Mouse (Mus musculus) lung, postnatal 36 days (tissue): ENCODE results near the gene Tmem231.

Experiments
- DNase-seq: peaks from one replicate; pipeline ENCODE4 v3.0.0; 2022; ENCODE audit warnings: mixed read lengths

The Tmem231 gene

DNA sequence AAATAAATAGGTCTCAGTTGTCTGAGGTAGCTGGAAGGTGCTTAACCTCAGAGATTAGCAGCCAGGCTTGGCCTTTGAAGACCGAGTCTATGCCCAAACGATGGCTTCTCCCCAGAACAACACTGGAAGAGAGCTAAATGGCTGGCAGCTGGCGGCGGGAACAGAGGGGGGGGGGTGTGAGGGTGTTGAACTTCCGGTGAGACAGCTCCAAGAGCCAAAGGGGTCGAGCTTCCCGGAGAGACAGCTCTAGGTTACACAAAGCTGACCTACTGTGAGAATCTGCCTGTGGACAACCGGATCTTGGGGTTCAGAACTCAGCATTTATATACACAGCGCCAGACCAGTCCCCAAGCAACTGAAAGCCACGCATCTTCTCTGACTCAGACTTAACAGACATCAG lies 35.1 kb downstream of the Tmem231 start:
- DNase-seq, result no peak

DNA sequence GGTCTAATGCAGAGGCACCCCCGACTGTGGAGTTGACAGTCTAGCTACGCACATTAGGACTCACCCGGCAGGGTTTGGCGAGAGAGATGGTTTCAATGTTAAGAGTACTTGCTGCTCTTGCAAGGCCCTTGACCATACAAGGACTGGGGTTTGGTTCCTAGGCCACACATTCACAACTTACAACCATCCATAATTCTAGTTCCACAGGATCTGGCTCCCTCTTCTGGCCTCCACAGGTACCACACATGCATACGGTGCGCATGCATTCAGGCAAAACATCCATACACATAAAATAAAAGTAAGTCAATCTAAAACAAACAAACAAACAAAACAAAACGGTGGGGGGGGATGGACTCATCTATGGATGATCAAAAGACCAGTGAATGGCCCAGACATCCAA lies 38.7 kb downstream of the Tmem231 start:
- DNase-seq, result no peak

DNA sequence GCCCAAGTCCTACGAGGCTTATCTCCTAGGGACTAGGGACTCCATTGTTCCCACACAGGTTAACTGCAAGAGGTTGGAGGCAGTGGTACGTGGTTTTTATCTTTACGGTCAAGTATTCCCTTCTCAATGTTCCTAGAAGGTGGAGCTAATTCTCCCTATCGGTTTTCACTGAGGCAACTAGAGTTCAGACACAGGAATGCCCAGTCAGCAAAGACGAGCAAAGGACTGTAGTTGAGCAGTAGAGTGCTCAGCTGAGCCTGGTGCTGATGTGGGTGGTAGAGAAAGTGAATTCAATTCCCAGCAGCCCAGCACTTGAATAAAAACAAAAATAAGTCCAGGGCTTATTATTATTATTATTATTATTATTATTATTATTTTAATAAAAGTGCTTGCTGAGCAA lies 41.1 kb downstream of the Tmem231 start:
- no peak for DNase-seq

DNA sequence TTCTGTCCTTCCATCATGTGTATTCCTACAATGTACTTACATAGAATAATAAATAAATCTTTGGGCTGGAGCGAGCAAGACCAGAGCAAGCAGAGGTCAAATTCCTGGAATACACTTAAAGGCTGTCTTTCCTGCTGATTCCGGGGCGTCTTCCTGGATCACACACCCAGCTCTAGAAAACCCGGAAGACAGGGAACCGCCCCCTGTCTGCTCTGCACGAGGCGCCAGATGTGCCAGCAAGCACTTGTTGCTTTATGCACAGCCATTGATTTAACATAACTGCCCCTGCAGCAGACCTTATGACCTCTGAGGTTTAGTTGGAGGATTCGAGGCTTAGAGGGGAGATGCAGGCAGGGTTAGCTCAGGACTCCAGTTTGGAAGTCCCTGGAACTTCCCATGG lies 41.7 kb downstream of the Tmem231 start:
- no peak for DNase-seq

DNA sequence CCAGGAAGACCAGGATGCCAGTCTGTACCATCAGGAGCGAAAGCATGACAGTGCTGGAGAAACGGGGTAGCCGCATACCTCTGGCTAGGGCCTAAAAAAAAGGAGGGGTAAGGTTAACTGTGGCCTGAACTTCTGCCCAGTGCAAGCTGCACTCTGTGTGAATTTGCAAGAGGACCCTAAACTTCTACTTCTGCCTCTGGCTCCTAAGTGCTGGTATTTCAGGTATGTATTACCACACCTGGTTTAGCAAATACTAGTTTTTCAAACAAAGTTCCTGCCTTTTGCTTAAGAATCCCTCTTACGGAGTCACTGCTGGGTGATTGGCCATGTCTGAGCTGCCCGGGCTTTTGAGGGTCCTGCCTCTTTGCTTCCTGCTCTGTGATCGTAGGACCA lies 42.8 kb downstream of the Tmem231 start:
- DNase-seq, result no peak

DNA sequence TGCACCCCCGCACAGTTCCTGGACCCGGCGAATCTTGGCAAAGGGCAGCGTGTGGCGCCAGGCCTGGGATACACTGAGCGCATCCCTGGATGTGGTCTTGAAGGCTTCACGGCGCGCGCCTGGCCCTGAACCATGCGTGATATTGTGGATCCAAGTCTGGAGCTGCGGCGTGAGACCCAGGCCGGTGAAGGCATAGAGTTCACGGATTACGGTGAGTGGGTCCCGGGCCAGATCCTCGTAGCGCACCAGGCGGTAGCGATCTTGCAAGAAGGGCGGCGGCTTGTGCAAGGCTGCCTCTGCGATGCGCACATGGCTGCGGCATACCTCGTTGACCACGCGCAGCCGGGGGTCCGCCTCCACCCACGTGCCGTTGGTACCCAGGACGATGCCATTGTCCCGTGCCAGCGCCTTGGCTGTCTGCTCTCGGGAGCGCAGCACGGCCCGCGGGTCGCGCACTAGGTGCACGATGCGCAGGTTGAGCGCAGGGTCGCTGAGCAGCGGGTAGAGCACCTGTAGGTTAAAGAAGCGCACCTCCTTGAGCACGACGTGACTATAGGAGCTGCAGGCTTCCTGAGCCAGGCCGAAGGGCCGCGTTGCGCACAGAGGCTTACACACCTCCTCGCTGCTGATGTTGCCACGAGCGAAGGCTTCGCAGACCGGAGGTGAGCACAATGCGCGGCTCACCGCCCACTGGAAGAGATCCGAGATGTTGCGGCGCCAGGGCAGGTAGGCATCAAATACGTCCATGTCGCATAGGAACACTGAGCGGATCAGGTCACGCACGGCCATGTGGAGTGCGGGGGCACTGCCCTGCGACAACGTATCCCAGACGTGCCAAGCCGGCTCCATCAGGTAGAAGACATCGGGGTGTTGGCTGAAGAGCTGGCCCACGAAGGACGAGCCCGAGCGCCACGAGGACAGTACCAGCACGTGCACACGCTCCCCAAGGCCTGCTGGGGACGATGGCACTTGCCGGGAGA lies 43.5 kb downstream of the Tmem231 start:
- no peak for DNase-seq

DNA sequence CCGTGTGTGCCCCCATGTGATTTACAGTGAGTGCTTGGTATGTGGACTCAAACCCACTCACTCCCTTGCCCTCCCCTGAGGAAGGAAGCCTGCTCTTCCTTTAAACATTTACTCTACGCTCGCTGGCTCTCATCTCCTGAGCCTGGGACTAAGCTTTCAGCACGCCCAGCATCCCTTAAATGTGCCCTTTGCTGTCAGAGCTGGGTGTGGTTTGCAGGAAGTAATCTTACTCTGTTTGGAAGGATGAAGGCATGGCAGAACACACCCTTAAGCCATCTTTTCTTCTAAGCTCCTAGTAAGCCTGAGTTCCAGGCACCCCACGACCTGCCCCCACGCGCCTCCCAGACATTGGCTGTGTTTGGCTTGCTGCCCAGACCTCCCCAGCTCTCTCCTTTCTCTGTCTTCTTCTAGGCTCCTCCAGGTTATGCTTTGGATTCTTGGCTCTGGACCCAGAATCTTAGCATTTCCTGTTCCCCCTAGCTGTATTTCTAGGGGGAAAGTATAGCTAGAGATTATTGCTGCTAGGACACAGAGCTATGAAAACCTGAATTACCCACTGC lies 45.5 kb downstream of the Tmem231 start:
- DNase-seq, result no peak

DNA sequence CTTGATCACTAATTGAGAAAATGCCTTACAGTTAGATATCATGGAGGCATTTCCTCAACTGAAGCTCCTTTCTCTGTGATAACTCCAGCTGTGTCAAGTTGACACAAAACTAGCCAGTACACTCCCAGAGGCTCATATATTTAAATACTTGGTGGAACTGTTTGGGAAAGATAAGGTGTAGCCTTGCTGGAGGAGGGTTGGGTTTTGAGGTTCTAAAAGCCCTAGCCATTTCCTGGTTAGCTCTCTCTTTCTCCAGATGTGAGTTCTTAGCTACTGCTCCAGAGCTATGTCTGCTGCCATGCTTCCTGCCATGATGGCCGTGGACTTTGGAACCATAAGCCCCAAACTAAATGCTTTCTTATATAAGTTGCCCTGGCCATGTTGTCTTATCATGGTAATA lies 46.2 kb downstream of the Tmem231 start:
- DNase-seq, result no peak

DNA sequence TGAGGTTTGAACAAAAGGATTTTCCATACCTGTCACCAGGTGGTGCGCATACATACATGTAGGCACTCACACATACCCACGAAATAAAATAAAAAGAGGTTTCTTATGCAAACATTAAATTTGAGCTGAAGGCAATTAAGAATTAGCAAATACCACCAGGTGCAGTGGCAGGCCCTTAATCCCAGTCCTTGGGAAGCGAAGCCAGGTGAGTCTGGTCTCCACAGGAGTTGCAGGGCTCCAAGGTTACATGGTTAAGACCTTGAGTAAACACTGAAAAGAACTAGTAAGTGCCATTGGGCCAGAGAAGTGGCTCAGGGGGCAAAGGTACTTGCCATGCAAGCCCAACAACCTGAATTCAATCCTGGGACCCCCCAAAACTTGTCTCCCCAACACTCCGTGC lies 50.1 kb downstream of the Tmem231 start:
- DNase-seq, result peak; percentile 39

DNA sequence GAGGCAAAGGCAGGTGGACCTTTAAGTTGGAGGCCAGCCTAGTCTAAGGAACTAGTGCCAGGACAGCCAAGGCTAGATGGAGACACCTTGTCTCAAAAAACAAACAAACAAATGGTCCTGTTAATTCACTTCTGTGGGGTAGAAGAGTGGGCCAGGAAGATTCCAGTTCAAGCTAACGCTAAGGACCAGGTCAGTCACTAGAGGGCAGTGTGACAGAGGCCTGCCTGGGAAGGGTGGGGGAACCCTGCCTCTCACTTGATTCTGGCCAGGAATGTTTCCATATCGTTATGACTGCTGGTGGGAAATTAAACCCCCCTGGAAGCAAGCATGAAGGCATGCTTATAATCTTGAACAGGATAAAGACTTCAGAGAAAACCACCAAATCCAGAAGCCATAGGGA lies 52.1 kb downstream of the Tmem231 start:
- DNase-seq, result peak; percentile 64

DNA sequence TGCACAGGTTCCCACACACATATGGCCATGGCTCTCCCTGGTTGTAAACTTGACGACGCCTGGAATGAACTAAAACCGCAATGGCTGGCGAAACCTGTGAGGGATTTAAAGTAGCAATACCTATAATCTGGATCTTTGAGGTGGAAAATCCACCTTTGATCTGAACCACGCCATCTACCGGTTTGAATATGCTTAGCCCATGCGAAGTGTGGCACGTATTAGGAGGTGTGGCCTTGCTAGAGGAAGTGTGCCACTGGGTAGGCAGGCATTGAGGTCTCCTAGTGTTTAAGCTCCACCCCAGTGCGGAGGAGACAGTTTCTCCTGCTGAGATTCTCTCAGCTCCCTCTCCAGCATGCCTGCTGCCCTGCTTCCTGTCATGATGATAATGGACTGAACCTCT lies 56.0 kb downstream of the Tmem231 start:
- no peak for DNase-seq

DNA sequence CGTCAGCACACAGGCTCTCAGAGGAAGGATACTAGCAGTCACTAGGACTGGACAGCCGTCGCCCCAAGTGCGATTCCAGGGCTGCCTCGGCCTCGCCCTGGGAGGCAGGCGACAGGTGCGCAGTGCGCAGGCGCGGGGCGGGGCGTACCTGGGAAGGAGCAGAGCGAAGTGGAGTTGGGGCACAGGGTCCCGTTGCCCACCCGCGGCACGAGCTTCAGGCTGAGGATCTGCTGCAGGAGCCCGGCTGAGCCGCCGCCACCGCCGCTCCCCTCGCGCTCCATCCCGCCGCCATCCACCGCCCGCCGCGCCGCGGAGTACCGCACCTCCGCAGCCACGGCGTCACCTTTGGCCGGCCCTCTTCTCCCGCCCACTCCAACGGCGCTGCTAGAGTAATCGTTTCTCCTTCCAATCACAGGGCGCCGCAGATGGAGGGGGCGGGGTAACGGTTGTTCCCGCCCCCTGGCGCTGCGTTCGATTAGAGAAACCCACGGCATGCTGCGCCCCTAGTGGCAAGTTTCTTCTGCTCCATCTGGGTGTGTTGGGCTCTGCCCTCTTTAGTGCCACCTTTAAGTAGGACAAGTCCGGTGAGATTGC lies 57.2 kb downstream of the Tmem231 start, which contains the start of gene Tmem170:
TSS of gene Tmem170 (minus strand) at position 396 of the 594 bp plus-strand sequence.
- DNase-seq, result peak; percentile 100

DNA sequence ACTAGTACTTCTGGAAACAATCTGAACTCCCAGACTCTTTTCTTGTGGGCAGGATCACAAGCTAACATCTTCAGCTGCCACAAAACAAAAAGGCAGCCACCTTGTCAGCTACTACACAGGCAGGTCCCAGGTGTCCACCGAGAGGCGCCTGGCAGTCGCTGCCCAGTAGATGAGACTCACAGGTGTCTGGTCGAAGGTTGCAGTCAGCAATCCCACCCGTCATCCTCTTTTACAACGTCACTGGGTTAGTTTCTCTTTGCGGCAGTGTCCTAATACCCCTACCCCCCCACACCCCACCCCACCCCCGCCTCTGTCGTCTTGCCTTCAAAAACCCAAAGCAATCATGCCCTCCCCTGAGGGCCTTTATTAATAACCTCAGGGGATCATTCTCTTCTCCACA lies 57.9 kb downstream of the Tmem231 start:
- DNase-seq, result no peak

DNA sequence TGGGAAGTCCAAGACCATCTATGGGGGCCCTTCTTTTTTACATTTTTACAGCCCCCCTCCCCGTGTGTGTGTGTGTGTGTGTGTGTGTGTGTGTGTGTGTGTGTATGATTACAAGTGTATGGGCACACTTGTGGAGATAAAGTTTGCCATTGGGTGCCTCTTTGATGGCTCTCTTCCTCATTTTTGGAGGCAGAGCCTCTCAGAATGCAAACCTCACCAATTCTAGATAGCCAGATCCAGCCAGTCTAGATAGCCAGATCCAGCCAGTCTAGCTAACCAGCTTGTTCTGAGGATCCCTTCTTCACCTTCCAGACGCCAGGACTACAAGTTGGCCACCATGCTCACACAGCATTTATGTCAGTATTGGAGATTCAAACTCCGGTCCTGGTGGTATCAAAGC lies 62.4 kb downstream of the Tmem231 start:
- DNase-seq, result no peak

DNA sequence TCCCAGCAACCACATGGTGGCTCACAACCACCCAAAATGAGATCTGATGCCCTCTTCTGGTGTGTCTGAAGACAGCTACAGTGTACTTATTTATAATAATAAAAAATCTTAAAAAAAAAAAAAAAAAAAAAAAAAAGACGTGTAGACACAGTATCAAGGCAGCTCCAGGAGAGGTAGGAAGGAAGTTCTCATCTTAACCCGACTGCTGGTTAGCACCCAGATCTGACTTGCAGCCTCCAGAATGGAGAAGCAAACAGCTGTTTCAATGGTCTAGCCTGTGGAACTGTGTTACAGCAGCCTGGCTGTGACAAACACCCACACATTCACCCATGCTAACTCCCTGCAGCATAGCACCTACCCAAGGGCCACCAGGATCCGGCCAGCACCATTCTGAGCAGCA lies 63.3 kb downstream of the Tmem231 start:
- no peak for DNase-seq

DNA sequence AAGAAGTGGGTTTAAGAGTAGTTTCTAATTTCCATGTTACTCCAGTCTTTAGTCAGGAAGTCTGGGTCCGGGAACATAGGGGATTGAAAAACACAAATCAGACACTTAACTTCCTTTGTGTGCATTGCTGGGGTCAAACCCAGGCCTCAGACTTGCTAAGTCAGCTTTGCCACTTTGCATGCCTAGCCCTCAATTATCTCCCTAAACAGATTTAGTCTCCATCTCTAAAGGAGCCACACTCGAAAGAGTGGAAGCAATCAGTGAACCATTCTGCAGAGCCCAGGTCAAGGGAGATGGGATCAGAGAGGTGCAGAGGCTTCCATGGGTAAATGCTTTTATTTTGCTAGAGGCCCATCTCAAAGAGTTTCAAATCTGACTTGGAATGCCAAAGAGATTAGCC lies 65.0 kb downstream of the Tmem231 start:
- DNase-seq, result no peak

DNA sequence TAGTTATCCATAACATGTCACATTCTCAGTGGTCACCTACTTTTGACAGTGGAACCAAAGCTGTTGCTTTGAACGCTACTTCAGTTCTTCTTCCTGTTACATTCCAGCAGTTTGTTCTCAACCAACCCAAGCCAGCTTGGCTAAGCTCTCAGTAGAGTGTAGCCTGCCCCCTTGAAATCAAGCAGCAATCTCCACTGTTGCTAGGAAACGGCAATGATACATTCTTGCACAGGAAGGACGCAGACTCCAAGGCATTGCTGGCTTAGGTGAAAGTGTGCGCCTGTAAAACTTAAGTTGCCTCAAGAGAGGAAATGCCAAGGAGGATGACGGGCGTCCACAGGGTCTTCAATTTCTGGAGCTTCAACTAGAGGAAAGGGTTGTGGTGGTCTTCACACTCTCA lies 67.8 kb downstream of the Tmem231 start:
- peak; percentile 73 for DNase-seq

DNA sequence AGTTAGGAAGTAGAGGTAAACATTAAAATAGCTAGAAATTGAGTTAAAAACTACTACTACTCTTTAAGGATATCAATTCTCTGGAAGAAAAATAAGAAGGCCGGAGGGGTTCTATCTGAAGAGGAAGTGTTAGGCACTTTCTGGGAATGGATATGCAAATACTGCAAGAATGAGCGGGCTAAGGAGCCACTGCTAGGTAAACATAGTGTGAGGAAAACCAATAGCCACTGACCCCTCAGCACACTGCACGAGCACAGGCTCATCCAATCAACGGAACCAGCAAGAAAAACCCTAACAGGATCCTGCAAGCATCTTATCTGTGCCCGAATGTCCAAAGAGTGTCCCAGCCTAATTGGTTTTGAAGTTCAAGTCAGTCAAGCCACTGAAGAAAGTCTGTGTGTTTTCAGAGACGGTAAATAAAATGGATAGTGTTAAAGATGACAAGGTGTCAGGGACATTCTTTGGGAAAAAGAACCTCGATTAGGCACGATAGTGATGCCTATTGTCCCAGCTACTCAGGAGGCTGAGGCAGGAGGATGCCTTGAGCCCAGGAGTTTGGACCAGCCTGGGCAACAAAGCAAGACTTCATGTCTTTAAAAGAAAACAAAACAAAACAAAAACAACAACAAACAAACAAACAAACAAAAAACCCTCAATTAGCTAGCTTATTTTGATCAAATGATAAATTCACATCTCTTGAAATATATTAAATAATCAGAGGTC lies 68.4 kb downstream of the Tmem231 start:
- no peak for DNase-seq

DNA sequence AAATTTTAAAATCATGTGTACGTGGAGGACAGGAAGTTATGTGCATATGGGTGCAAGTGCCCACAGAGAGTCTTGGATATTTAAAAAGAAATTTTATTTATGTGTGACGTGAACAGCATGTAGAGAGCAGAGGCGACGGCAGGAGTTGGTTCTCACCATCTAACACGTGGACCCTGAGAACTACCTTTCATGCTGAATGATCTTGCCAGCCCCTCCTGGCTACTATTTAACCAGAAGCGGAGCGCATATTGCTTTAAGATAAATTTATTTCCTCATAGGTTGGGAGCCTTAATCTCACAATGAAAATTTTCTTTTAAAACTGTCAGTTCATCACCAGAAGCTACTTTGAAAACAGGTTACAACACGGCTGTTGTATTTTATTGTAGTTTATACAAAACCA lies 69.0 kb downstream of the Tmem231 start:
- DNase-seq, result no peak

DNA sequence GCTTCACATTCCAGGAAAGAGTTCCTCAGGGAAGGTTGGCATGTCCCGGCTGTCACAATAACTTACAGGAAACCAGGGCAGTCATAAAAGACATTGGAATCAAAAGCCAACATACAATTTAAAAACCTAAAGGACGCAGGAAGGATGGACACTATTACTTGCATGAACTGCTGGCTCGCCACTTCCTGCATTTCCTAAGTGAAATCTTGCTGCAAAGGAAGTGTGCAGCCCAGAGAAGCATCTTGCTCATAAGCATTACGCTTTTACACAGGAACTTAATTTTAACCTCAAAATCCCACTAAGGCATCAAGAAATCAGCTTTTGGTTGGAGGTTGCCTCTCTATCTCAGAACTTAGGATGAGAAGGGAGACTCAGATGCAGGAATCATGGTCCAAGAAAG lies 70.4 kb downstream of the Tmem231 start:
- DNase-seq, result no peak
